Mouse (Mus musculus): ENCODE results near the gene Aldh18a1.

- TF ChIP-seq POLR2A (IDR thresholded peaks at IDR 0.05; ENCODE audit: insufficient read depth, low read depth, low read length) (no peak), CTCF (IDR thresholded peaks at IDR 0.05; ENCODE audit: insufficient read depth, low read depth, low read length) (no peak)
Observed at GRCm38 (mm10) chr19:40563880-40564645, 24.2 kb downstream of the Aldh18a1 start.
